Mouse (Mus musculus) urinary bladder, postnatal 36 days (tissue): Measurements from ENCODE around the gene Agps.
"Not testable (repeated sequence)": the region's sequence is repeated elsewhere in the genome, so short reads cannot be mapped to it uniquely, and the experiment has no call there.

Experiments
- DNase-seq, 2 experiments: peaks; one replicate each; pipeline ENCODE4 v3.0.0; 2022; ENCODE audit warnings: low spot score in 2 of 2, mixed read lengths in 1 of 2

Agps gene

DNA sequence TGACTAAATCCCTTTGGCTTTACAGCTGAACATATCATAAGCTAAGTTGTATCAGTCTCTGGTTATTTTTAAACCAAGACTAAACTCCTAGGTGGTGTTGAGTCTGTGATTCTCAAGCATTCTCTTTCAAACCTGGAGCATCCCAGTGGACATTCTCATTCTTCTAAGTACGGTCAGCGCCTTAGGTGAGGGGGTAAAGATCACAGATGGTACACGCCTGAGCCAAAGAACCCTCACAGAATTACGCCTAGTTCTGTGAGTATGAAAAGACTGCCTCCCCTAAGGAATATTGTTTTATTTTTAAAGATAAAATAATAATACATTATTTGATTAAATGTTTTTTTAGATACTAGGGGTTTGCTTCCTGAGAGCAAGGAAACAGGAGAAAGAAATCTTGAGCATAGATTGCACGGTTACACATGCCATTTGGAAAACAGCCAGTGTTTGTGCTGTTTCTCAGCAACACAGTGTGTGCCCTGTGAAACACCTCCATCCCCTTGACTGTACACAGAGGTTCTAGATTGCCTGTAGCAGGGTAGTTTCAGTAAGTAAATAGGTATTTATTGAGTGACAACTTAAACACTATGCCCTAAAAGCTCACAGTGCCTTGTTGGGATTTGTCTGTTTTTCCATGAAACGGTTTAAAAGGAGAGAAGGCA is 97.9 kb downstream of the Agps start:
- no peak for DNase-seq

- DNase-seq, result no peak
Measured at GRCm38 (mm10) chr2:75930941-75931340, 99.0 kb downstream of the Agps start.

DNA sequence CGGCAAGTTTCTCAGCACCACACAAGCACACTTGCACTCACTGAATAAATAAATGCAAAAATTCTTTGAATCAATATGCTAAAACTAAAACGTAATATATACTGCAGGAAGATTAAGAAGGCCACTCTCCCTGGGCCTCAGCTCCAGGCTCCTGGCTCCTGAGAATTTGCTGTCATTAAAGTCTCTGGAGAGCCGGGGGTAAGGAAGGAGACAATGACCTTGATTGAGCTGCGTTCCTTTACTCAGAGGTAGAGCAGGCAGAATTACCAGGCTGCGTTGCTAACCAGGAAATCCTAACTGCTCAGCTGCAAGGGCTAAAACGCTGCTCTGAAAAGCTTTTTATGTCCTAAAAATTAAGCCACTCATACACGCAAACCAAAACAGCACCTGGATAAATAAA is 101.6 kb downstream of the Agps start:
- DNase-seq, result no peak

DNA sequence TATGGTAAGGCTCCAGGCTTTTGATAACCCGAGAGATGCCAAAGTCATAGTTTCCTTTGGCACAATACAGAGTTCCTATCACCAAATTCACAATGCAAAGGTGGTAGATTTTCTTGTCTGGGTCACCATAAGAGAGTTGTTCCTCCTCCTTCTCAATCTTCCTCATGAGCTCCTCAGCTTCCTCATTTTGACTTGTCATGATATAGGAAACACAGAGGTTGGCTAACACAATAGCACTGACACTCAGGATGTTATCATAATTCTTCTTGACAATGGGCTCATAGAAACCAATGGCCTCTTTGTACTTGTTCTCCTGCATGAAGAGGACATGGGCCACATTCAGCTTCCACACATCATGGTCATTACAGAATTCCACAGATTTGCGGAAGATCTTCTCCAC is 104.7 kb downstream of the Agps start:
- DNase-seq, result not testable (repeated sequence)

DNA sequence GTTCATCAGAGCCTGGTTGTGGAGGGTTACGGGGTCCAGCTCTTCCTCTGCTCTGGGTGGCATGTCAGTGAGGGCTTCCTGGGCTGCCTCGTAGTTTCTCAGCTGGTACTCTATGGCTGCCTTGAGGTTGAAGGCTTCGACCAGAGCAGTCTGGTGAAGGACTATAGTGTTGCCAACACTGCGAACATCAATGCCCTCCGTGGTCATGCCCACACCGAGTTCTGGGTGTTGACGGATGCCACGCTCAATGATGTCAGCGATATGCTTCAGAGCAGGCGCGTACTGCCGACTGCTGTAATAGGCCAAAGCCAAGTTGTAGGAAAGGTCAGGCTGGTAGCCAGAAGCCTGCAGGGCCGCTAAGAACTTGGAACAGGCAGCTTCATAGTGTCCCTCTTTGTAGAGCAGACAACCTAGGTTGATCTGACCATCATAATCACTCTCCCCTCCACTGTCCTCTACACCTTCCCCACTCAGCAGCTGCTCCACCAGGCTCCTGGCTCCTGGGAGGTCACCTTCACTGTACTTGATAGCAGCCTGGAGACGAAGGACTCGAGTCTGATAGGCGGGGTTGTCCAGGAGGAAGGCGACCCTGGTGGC is 105.6 kb downstream of the Agps start:
- peak in 1 of 2 experiments; percentile 14 for DNase-seq

GRCm38 (mm10) chr2:75938117-75939063 is 106.4 kb downstream of the Agps start, which contains the start of gene Ttc30b:
Gene Ttc30b, minus strand, starts transcription at chr2:75938585.
- peak; percentile 72 to 73 for DNase-seq

DNA sequence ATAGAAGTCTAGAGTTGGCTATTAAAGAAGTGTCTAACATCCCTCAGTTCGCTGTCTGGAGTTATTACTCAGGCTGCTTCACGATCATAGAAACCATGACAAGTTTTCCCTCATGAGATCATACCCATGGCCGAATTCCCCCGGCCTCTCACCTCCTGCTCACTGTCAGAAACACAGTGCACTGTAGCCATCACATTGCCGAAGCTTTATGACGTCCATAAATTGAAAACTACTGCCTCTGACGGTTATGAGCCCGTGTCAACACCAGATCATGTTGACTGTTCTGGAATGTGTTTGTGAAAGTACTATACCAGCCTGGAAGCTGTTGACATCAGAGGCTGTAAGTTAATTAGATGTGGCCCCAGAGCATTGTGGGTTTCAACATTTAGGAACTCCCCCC is 118.7 kb downstream of the Agps start:
- no peak for DNase-seq

- DNase-seq, result no peak
Measured at GRCm38 (mm10) chr2:75953320-75953719, 121.3 kb downstream of the Agps start.

GRCm38 (mm10) chr2:75955709-75956108 is 123.7 kb downstream of the Agps start:
- DNase-seq, result no peak

- DNase-seq, result peak in 1 of 2 experiments; percentile 3
Measured at GRCm38 (mm10) chr2:75959183-75959849, 127.3 kb downstream of the Agps start.

DNA sequence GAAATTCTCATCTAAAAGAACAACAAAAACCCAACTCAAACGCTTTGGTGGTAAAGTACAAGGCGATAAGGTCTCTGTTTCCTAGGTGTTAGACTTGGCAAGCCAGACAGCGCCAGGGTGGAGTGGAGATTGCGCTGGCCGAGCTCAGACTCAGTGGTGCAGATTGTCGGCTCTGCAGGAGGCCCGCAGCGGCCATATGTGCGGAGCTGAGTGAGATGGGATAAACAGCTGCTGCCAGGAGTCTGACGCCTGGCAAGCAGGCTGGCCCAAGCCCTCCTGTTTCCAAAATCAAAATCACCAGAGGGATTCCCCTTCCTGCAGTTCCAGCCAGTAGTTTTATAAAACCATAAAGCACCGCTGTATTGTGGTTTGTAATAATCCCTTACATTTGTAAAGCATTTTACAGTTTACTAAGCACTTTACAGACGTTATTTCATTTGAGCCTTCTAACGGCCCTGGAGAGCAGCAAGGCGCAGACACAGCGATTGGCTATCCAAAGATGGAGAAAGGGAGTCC is 127.9 kb downstream of the Agps start:
- peak in 1 of 2 experiments; percentile 6 for DNase-seq

DNA sequence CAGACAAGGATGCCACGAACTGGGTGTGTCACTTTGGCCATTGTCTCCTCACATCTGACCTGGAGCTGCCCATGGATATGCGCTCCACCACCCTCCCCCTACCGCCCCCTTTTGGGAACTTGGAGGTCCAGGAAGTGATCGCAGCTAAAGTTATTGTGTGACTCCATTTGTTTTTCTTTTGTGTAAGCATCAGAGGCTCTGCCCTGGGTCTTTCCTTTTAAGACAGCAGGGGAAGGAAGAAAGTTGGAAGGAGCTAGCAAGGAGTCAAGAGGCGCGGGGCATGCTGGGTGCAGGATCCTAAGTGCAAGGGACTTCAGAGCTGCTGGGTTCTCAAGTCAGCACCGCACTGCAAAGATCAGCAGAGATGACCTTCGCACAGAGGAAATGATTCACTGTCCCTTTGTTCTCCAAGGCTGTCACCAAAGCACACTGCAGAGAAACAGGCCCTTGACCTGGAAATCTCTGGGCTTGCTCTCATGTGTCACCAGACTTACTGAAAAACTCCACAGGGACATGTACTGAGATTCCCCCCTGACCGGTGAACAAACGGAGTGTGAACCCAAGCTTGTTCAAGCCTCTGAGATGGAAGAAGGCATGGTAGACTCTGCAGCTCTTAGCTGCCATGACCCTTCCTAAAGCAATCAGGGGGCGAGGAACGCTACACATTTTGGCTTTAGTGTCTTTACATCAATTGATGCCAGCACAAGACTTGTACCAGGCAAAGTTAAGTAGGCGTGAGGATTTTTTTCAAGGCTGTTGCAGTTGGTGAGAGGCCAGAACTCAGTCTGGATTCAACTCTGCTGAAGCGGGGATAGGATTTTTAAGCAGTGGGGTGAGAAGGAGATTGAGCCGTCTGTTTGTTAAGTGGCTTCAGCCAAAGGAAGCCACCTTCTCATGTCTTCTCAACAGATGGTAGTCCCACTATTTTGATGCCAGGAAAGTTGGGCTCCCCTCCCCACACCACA is 128.7 kb downstream of the Agps start:
- no peak for DNase-seq

- no peak for DNase-seq
Measured at GRCm38 (mm10) chr2:75963211-75963840, 131.3 kb downstream of the Agps start.

- DNase-seq, result no peak
Measured at GRCm38 (mm10) chr2:75964051-75964450, 132.1 kb downstream of the Agps start.

DNA sequence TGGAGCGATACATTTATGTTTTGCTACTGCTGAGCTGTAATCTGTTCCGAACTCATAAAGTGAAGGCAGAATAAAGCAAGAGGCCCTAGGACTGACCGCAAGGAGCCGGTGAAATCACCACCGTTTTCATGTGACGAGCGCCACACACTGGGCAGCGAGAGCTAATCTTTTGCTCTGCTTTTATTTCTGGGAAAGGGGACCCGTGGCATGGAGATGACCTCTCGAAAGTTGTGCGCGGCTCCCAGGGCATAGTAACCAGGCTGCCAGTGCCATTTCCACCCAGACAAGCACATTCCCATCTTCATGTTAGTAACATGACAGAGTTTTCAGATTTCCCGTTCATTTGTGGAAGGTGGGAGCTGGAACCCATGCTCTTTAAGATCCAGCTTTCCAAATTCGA is 132.5 kb downstream of the Agps start:
- DNase-seq, result peak; percentile 39 to 61

- peak; percentile 31 to 47 for DNase-seq
Measured at GRCm38 (mm10) chr2:75964972-75965371, 133.0 kb downstream of the Agps start.

- DNase-seq, result no peak
Measured at GRCm38 (mm10) chr2:75974131-75974530, 142.2 kb downstream of the Agps start.

DNA sequence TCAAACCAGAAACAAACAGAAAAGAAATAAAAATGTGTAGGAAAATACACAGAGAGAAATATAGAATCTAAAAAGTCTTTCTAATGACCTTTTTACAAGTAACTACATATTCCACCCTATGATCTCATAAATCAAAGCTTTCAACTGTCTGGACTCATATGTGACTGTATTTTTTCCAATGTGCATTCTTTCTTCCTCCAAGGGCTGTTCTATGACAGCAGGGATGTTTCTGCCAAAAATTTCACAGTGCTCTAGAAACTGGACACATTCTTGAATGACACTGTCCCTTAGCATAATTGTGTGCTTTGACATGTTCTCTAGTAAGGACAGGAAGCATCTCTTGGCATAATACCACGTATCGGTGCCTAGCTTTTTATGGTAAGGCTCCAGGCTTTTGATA is 144.1 kb downstream of the Agps start:
- DNase-seq, result not testable (repeated sequence)

- DNase-seq, result not testable (repeated sequence)
Measured at GRCm38 (mm10) chr2:75977752-75978368, 145.9 kb downstream of the Agps start, which contains the start of gene Ttc30a2. Gene Ttc30a2, minus strand, starts transcription at chr2:75978170.
